Mouse (Mus musculus) limb, embryonic 14.5 days (tissue): ENCODE results near the gene Sult5a1. TPM values are rescaled to one million over a fixed set of nuclear protein-coding genes. Genes with fewer than 3 reads are reported as not detected.

Experiments
- ATAC-seq: fragments of 200-750 bp; cut with Nextera tagmentation; 2 replicates; pipeline ENCODE4 v1.8.0; 2017; ENCODE audit warnings: low read depth, moderate number of reproducible peaks, moderate TSS enrichment; ENCODE audit not compliant: low FRiP score
- DNase-seq: peaks from one replicate; pipeline ENCODE4 v3.0.0-alpha.2; 2015; ENCODE audit warnings: low spot score
- H3K27ac ChIP-seq: fragments of 300-500 bp; sonication (generic); replicated peaks from 2 replicates; pipeline ENCODE4 v1.5.1; 2014; ENCODE audit warnings: low read depth, mild to moderate bottlenecking, low read length, moderate library complexity, mixed read lengths
- H3K27me3 ChIP-seq: fragments of 300-500 bp; sonication (generic); 2 replicates; pipeline ENCODE4 v1.6.1; 2014; ENCODE audit warnings: low read length, mixed read lengths; ENCODE audit not compliant: control insufficient read depth, insufficient read depth
- H3K36me3 ChIP-seq: fragments of 300-500 bp; sonication (generic); 2 replicates; pipeline ENCODE4 v1.6.1; 2014; ENCODE audit warnings: mild to moderate bottlenecking, low read length, moderate library complexity, mixed read lengths; ENCODE audit not compliant: control insufficient read depth, insufficient read depth
- H3K4me1 ChIP-seq: fragments of 300-500 bp; sonication (generic); 2 replicates; pipeline ENCODE4 v1.6.1; 2014; ENCODE audit warnings: antibody characterized with exemption, low read length, mixed read lengths; ENCODE audit not compliant: control insufficient read depth, insufficient read depth
- H3K4me2 ChIP-seq: fragments of 300-500 bp; sonication (generic); replicated peaks from 2 replicates; pipeline ENCODE4 v1.6.1; 2014; ENCODE audit warnings: low read depth, mild to moderate bottlenecking, low read length, moderate library complexity; ENCODE audit not compliant: severe bottlenecking
- H3K4me3 ChIP-seq: fragments of 300-500 bp; sonication (generic); replicated peaks from 2 replicates; pipeline ENCODE4 v1.5.1; 2014; ENCODE audit warnings: low read length
- H3K9ac ChIP-seq: fragments of 300-500 bp; sonication (generic); 2 replicates; pipeline ENCODE4 v1.6.1; 2014; ENCODE audit warnings: mild to moderate bottlenecking, low read depth, low read length, moderate library complexity; ENCODE audit not compliant: severe bottlenecking
- H3K9me3 ChIP-seq: fragments of 300-500 bp; sonication (generic); 2 replicates; pipeline ENCODE4 v1.6.1; 2016; ENCODE audit warnings: low read length; ENCODE audit not compliant: control insufficient read depth
- POLR2A ChIP-seq: fragments of 200-500 bp; IDR thresholded peaks from 2 replicates; pipeline ENCODE4 v1.8.0; 2012; ENCODE audit warnings: inconsistent platforms, mild to moderate bottlenecking, moderate library complexity, borderline replicate concordance; ENCODE audit not compliant: insufficient read depth, insufficient read length; ENCODE audit errors: extremely low read depth
- WGBS: fragments of 180-500 bp; shearing (Covaris S2); extraction: QIAGEN DNeasy Blood & Tissue Kit; methylation state at CpG from one replicate; pipeline ENCODE4 v1.1.7; 2014; 5-methylcytosine and 5-hydroxymethylcytosine counted together
- polyA plus RNA-seq, 2 experiments: library from polyadenylated mRNA; depleted of rRNA in 1 of 2; stranded (reverse) in 1 of 2; unstranded in 1 of 2; fragments of >200 nt; fragmentation: Nextera tagmentation in 1 of 2; extraction: Ambion mirVana in 1 of 2; gene quantifications; 2 replicates each; pipeline versions ENCODE4 v1.2.1 to v1.2.3; 2012 to 2014

Sult5a1 gene
- polyA plus RNA-seq, 2 experiments: 31.7 to 43.7 TPM

DNA sequence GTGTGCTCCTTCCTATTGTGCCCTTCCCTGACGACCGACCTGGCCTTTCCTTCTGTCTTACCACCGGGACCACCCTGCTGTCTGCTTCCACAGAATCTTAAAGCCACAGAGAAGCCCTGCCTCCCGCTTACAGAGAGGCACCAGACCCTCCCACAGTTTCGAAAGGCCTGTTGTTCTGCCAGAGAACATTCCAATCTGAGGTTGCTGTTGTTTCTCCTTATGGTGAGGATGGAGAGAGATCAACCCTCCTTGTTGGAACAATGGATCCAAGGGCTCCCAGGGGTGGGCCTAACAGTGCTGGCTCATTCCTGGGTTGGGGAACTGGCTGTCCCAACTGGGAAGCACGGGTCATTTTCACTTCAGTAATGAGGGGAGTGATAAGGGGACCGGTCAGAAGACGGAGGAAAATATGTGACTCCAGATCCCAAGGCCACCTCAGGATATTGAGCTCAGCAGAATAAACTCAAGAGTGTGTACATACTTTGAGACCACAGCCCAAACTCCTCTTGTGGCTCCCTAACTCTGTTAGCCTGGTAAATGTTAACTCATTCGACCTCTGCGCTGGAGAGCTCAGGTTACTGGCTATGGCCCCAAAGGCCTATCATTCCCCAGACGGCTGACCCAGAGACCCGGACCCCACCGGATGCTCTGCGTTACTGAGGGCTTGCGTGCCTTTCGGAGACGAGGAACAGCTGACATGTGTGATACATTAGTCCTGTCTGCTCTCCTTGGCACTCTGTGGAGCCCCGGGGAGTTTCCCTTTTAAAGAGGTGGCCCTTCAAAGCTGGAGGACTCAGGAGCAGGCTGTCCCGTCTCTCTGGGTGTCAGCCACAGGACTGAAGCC is 27.7 kb upstream of the Sult5a1 start, which contains the start of gene Dpep1:
Gene Dpep1 (plus strand): TSS at position 677 of the 844 bp plus-strand sequence.
- Histone ChIP-seq H3K27me3 (no peaks in the 10 kb centered on the region), H3K4me2 (no peak within 1 kb of the TSS), H3K9me3 (no peaks in the 10 kb centered on the region), H3K36me3 (no peaks in the 10 kb centered on the region), H3K4me1 (peaks cover 11% of the 10 kb centered on the region), H3K27ac (peak within 1 kb of the TSS; percentile 9), H3K9ac (0 out of 2 replicates have a peak within 1 kb of the TSS, but pooled peaks have one; percentile 18), H3K4me3 (no peak within 1 kb of the TSS)
- TF ChIP-seq POLR2A: no peak
- ATAC-seq (peak; percentile 38; the same call in 1 of the 2 replicates), DNase-seq (no peak)
- WGBS: 17% methylated on average over 19 of the region's 19 CpGs

- H3K27ac ChIP-seq: no peak overlapping the region
- H3K27me3 ChIP-seq: no peaks in the 10 kb centered on the region
- peaks cover 7% of the 10 kb centered on the region for H3K4me1 ChIP-seq
- no peak for TF ChIP-seq POLR2A
- ATAC-seq: no peak
- H3K9ac ChIP-seq: no peak overlapping the region
- H3K9me3 ChIP-seq: no peaks in the 10 kb centered on the region; the same call in 1 of the 2 replicates
- H3K4me2 ChIP-seq: no peak overlapping the region
- no peak overlapping the region for H3K4me3 ChIP-seq
- WGBS: 56% methylated on average over 3 of the region's 3 CpGs
- no peak for DNase-seq
- no peaks in the 10 kb centered on the region for H3K36me3 ChIP-seq
Measured at GRCm38 (mm10) chr8:123181391-123181790, 23.3 kb upstream of the Sult5a1 start.

GRCm38 (mm10) chr8:123156070-123156773 is 1.9 kb downstream of the Sult5a1 start:
- Histone ChIP-seq H3K4me3 (no peak overlapping the region), H3K36me3 (no peaks in the 10 kb centered on the region), H3K9me3 (no peaks in the 10 kb centered on the region), H3K9ac (no peak overlapping the region), H3K27me3 (no peaks in the 10 kb centered on the region), H3K4me2 (no peak overlapping the region), H3K4me1 (peaks cover 13% of the 10 kb centered on the region), H3K27ac (no peak overlapping the region)
- no peak for TF ChIP-seq POLR2A
- ATAC-seq: no peak; the same call in 1 of the 2 replicates
- 73% methylated on average over 9 of the region's 9 CpGs for WGBS
- peak; percentile 8 for DNase-seq

DNA sequence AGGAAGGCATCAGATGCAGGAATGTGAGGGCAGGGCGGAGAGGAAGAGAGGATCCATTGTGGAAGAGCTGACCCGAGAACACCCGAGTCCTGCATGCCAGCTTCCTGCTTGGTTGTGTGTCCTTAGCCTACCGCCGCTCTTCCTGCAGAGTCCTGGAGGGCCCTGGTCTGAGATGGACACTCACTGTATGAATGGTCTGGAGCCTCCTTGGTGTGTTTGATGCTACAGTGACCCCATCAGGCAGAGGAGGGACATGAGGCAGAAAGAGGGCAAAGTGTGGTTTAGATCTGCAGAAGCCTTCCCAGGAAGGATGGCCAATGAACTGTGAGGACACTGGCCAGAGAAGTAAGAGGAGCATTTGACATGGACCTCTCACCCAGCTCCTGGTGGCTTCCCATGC is 2.9 kb downstream of the Sult5a1 start:
- Histone ChIP-seq H3K4me3 (no peak overlapping the region), H3K27me3 (no peaks in the 10 kb centered on the region), H3K4me2 (no peak overlapping the region), H3K36me3 (no peaks in the 10 kb centered on the region), H3K9ac (no peak overlapping the region), H3K4me1 (peaks cover 13% of the 10 kb centered on the region), H3K27ac (no peak overlapping the region), H3K9me3 (no peaks in the 10 kb centered on the region)
- no peak for DNase-seq
- no peak for ATAC-seq
- no peak for TF ChIP-seq POLR2A
- WGBS: 81% methylated on average over 5 of the region's 5 CpGs

DNA sequence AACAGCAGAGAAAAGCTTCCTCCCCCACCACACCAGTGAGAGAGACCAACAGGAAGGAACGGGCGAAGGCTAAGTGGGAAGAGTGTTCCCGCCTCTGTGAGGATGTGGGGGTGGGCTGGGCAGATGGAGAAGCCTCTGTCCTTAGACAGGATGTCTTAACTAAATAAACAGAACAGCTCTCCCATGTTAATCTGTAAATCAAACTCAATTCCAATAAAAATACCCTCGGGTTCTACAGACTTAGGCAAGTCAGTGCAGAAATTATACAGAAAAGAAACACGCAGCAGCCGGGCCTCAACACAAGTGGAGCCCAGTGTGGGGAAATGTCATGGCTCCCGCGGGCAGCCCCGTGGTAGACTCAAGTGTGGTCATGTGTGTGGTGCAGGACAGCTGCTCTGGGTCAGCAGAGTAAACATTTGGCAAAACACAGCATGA is 7.4 kb downstream of the Sult5a1 start:
- Histone ChIP-seq H3K4me2 (no peak overlapping the region), H3K4me3 (no peak overlapping the region), H3K4me1 (no peaks in the 10 kb centered on the region), H3K27me3 (no peaks in the 10 kb centered on the region), H3K9me3 (no peaks in the 10 kb centered on the region), H3K36me3 (no peaks in the 10 kb centered on the region), H3K9ac (no peak overlapping the region), H3K27ac (no peak overlapping the region)
- TF ChIP-seq POLR2A: no peak
- WGBS: 65% methylated on average over 9 of the region's 9 CpGs
- ATAC-seq (no peak), DNase-seq (no peak)
